Mouse (Mus musculus) kidney, postnatal 25 days (tissue): ENCODE data around the gene Notum.
A peak's percentile ranks its signal among the peaks of the same experiment; 100 is the strongest.

ENCODE experiments used
- DNase-seq, 2 experiments: peaks; one replicate each; pipeline ENCODE4 v3.0.0; 2021; ENCODE audit warnings: mixed read lengths in 2 of 2

Notum gene

DNA sequence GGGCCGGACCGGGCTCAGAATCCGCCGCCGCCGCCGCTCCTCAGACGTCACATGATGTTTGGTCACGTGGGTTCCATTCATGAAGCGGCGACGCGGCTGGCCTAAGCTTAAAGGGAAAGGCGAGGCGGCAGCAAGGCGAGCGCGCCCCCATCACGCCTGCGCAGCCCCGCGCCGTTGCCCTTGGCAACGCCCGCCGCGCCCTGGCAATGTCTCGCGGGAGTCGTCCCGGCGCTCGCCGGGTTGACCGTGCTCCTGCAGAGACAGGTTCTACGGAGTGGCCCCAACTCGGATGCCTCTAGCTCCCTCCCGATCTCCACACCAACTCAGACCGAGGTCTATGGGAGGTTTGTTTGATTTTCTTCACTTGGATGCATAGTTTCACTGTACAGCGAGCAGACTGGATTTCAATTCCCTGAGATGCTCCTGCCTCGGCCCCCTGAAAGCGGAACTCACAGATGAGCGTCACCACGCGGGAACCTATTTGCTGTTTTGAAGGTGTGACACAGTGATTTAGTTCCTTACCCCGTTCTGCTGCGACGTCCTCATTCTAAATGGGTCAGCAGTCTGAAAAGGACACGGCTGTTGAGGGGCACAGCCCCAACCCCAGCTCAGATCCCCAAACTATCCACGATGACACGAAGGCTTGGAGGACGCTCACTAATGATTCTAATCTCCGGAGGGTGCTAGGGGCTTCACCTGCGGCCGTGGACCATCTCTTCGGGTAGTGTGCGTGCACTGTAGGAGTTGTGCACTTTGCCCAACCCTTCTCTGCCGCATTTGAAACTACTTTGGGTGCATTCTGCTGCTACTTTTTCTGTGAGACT is 27.2 kb downstream of the Notum start, which contains the start of gene Mafg:
Gene Mafg, minus strand, starts transcription at position 81 of the 824 bp plus-strand sequence.
- peak; percentile 97 for DNase-seq

DNA sequence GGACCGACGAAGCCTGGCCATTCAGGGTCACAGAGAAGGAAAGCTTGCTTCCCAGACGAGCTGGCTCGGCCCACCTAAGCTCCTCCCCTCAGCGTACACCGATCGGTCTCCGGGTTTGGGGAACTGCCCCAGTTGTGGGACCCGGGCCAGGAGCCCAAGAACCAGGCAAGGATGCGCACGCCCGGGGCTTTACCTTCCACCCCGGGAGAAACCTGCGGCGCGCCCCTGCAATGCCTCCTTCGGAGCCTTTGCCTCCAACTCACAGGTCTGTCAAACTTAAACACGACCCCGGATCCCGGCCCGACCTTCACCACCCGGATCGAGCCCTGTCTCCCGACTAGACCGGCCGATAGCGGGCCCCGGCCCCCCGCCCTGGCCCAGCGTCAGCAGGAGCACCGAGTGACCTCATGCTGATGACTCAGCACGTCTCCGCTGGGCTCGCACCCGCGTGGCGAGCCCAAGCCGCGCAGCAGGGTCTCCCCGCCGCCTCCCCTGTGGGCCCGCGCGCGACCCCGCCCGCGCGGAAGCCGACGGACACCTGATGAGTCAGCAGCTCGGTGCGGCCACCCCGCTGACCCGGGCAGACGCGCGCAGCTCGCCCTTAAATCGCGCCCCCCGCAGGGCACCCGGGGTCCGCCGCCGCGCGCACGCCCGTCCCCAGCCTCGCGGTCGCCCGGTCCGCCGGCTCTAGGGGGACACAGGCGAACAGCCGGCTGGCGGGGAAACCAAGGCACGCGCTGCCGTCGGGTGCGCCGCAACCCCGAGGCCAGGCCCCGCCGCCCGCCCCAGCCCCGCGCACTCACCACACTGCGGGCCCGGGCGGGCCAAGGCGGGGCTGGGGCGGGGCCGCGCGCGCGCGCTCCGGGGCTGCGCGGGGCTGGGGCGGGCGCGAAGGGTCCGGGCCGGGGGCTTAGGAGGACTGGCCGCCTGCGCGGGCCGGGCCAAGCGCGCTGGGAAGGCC is 28.1 kb downstream of the Notum start:
- peak; percentile 87 to 94 for DNase-seq

DNA sequence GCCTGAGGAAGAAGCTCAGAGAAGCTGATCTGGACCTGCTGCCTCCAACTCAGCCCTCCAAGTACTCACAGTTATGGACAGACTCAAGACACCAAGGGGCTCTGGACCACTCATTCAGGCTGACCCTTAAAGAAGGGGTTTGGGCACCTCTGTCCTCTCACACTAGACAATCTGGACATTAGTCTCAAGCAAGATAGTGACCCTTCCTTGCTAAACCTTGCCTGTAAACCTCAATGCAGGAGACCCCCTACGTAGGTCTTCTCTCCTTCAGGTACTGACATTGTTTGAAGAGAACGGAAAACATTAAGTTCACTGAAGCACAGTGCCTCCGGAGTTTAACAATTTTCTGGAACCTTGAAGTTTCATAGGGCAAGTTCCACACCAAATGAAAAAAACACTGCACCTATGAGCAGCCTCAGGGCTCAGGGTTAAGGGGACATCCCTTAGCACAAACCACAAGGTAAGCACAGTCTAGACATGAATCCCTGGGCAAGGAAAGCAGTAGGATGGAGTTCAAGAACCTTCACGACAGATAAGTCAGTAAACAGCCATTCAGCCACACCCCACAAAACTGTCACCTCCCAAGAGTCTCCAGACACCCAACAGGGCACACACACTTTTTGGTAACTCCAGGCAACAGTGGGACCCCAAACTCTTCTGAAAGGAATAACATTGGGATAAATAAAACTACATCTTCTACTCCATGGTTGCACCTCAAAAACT is 29.1 kb downstream of the Notum start:
- DNase-seq, result peak in 1 of 2 experiments; percentile 48

DNA sequence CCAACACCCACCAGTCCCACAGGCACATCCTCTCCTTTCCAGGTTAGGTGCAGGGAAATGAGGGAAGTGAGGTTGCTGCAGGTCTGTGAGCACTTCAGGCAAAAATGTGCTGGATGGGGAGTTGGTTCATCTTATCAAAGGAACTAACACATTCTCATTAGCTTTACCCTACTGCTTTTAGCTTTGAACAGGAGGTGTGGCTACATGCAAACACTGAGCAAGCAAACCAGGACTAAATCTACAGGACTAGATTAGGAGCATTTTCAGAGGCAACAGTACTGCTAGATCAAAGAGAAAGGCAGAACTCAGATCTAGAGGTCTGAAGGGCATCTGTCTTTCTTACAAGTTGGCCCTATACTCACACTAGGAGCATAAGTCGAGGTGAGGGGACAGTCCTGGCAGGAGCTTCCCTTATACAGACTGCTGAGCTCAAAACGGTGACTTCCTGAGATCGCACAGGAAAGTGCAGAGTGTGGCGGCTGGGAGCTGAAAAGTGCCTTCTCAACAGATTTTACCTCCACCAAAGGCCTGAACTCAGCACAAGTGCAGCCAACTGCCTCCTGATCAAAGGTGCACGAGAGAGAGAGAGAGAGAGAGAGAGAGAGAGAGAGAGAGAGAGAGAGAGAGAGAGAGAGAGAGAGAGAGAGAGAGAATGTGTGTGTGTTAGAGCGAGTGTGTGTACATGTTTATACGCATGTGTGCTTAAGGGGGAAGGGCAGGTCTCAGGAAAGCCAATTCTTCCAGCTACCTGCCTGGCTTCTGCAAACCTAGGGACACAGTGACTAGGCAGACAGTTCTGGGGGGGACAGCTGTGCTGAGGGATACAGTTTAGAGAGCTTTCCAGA is 29.9 kb downstream of the Notum start:
- peak; percentile 65 to 90 for DNase-seq

DNA sequence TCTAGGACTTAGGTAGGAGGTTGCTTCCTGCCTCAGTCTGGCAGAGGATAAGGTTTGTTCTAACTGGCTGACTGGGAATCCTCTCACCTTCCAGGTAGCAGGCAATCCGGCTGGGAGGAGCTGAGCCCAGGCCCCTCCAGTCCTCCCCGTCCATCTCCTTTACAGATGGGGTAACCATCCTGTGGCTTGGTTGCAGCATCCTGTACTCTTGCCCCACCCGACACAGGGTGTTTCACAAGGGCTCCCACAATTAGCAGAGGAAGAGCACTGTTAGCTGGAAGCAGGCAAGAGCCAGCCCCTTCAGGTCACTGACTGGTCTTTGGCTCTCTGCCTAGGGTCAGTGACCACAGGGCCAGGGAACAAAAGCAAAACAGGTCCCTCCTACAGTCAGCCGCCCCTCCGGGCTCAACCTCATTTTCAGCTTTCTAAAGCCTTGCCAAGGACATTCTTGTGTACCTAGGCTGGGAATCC is 30.5 kb downstream of the Notum start:
- peak; percentile 79 to 94 for DNase-seq

DNA sequence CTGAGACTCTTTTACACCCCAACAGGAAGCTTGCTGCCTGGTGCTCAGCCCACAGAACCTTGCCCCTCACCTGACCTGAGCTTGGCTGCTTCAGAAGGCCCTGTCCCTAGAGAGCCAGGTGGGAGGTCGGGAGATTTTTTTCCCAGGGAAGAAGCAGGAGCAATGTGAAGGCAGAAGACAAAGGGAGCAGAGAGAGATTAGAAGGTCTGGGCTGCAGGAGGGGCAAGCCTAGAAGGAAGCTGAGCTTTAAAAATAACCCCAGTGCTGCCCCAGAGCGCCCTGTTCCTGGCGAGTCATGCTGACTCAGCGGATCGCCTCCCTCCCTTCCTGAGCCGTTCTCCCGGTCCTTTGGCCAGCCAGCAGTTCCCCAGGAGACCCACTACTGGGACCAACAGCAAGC is 31.1 kb downstream of the Notum start:
- peak; percentile 69 to 85 for DNase-seq

DNA sequence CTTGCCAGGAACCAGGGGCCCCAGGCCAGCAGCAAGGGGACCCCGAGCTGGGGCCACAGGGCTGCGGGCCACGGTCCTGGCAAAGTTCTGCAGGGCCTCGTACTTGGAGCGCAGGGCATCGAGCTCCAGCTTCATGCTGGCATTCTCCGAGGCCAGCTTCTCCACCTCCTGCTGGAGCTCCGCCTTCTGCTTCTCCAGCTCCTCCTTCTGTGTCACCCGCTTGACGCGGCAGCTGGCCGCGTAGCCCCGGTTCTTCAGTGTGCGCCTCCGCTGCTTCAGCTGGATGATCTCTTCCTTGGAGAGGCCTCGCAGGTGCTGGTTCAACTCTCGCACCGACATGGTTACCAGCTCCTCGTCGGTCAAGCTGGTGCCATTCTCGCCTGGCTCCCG is 31.6 kb downstream of the Notum start:
- peak; percentile 66 to 86 for DNase-seq

DNA sequence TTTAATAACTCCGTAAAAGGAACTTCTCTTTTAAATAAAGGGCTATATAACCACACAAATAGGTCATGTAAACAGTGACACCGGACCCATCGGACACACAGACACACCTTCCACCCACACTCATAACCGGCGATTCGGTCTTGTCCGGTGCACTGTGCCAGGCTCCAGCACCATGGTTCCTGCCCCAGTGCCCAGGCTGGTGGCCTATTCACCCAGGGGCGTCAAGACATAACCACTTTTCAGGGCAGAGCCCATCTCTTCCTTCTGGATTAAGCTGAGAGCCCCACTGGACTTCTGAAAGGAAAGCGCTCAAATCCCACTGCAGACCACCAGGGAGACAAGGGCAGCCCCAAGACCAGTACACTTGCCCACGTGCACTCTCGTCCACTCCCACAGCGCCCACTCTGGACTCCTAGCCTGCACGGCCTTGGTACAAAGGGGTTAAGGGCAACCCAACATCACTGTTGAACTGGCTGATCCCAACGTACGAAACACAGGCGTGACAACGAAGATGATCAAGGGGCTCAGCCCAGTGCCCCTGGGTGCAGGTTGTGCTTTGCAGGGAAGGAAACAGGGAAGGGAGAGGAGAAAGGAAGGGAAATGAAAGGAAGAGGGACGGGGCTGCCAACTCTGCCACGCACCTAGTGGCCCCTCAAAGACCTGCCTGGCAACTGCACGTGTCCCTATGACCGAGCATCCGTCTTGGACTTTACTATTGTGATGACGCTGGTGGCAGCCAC is 32.2 kb downstream of the Notum start:
- peak in 1 of 2 experiments; percentile 41 for DNase-seq

DNA sequence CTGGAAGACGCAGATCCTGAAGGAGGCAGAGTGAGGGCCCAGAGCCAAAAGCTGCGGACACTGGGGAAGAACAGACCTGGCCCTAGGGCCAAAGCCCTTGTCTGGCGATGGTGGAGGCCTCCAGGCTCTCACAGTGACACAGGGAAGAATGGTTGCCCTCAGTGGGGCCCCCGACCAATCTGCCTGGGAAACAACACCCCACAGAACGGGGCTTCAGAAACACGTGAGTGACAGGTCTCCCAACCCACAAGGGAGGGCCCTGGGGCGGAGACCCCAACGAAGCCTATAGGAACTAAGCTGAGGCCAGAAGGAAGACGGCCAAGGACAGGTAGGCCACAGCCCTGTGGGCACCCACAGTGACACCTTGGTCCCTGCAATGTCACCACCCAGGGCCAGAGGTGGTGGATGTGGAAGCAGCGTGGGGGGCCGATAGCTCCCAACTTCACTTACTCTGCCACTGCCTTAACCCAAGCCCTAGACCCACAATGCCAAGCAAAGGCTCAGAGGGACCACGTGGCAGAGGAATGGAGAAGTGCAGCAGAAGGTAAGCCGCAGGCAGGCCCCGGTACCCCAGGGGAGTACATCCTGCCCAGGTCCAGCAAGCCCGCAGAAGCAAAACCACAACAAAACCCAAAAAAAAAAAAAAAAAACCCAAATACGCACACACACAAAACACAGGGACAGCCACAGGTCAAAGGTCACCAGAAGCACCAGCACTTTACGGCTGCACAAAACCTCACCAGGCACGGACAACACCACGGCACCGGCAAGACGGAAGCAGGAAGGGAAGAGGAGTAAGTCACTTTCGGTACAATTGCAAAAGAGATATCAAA is 33.3 kb downstream of the Notum start:
- DNase-seq, result peak; percentile 40 to 68

DNA sequence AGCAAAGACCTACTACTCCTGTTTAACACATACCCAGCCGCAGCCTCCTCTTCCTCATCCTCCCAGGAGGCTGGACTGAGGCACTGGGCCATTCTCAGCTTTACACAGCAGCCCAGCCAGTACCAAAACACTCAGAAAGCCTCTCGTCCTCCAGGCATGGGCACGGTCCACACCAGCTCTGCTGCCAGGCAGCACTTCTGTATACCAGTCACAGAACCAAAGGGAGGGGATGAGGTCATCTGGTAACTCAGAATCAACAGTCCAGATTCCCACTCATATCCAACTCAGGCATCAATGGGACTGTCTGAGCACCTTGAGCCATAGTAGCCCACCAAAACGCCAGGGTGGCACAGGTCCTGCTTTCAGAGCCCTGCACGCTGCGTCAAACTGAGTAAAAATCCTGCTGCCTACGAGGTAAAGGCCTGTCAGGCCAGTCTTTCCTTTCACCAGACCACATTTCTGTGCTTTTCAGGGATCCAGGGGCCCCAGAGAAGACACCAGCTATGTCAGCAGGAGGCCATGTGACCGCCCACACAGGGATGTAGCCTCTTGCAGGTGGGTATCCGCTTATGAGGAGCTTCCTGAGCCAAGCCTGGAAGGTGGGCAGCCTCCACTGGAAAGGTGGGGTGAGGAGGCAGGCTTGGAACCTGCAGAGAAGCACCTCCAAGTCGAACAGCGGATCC is 34.0 kb downstream of the Notum start:
- no peak for DNase-seq

DNA sequence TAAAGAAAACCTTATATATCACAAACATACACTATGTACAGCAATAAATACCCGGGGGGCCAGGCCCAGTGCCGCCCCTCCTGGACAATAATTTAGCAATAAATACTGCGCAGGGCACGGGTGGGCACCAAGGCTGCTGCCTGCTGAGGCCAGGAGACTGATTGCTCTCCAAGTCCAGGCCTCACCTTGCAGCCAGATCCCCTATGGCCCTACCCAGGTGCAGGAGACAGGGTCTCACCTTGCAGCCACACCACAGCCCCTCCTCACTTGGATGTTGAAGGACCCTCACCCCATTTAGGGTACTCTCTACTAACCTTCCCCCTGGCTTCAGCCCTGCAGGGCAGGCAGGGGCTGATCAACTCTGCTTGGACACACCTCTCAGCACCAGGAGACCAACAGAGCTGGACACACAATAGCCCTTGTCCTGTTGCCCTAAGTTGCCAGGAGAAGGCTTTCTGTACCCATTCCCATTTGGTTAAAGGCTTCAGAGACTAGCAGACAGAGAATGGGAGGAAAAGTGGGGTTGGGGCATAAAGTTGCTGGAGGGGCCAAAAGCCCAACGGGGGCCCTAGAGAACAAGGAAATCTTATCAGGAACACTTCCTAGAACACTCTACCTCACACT is 35.7 kb downstream of the Notum start, which contains the start of gene Sirt7:
Gene Sirt7, minus strand, starts transcription at position 89 of the 624 bp plus-strand sequence.
- DNase-seq, result no peak

DNA sequence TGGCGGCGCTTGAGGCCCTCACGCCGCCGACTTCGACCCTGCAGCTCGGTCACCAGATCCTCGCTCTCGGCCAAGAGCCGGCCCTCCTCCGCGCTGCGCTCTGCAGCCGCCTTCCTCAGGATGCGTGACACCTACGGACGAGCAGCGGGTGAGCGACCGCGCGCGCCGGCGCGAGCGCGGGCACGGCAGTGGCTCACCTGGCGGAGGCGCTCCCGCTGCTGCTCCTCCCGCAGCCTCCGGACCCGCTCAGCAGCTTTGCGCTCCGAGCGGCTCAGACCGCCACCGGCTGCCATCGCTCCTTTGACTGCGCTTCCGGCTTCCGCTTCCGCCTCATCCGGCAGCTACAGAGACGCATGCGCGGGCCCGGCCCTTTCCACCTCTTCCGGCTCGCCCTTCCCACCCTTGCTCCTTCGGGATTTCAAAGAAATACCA is 36.3 kb downstream of the Notum start:
- peak; percentile 91 to 94 for DNase-seq

DNA sequence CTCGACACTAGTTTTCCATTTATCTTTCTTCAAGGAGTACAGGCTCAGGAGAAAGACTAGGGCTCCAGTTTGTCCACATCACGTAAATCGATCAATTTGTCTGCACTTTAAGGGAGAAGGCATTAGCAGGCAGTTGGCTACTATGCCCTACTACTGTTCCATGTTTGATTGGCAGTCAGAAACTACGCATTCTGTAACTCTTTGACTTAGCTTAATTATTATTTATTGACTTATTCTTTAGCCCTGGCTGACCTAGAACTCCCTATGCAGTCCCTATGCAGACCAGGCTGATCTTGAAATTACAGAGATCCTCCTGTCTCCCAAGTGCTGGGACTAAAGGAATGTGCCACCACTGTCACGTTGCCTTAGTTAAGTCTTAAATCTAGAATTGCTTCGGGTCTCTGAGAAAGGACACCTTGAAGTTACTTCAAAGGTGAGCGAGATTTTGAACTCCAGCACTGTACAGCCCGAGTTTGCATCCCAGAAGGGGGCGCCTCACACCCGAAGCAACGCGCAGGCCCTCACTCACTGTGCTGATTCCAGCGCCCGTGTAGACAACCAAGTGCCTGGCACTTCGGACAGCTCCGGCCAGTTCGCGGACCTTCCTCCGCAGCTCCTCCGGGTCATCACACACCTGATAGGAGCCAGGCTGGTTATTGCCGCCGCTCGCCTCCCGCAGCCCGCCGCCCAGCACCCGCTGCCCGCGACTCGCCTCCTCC is 36.9 kb downstream of the Notum start:
- DNase-seq, result peak; percentile 86

DNA sequence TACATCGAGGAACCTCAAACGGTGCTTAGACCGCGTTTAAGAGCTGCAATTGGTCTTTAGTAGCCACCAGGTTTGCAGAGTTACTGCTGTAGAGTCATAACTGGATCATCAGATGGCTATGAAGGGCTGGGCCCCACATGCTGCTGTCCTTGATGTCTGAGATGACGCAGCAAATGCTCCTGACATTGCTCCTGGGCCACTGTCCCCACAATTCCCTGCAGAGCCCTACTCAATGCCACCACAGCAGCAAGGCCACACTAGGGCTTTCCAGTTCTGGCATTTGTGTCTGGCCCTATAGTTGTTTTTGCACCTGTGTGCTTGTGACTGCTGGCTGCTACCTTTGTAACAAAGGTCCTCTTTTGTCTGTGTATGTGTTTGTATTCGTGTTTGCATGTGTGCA is 38.2 kb downstream of the Notum start:
- DNase-seq, result no peak

DNA sequence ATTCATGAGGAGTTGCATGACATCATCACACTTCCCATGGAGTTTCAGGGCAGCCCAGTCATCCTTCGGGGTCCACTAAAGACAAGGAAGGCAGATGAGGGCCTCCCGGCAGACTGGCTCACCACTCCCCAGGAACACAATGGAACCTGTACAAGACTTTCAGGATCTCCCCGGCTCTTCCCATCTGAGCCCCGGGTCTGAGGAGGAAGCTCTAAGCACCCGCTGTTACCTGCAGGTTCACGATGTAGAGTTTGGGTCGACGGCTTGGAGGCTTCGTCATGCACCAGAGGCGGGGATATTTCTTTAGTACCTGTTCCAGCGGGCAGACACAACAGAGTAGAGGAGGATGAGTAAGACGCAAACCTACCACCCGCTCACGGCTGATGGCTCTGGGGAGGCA is 40.8 kb downstream of the Notum start:
- DNase-seq, result peak in 1 of 2 experiments; percentile 35

DNA sequence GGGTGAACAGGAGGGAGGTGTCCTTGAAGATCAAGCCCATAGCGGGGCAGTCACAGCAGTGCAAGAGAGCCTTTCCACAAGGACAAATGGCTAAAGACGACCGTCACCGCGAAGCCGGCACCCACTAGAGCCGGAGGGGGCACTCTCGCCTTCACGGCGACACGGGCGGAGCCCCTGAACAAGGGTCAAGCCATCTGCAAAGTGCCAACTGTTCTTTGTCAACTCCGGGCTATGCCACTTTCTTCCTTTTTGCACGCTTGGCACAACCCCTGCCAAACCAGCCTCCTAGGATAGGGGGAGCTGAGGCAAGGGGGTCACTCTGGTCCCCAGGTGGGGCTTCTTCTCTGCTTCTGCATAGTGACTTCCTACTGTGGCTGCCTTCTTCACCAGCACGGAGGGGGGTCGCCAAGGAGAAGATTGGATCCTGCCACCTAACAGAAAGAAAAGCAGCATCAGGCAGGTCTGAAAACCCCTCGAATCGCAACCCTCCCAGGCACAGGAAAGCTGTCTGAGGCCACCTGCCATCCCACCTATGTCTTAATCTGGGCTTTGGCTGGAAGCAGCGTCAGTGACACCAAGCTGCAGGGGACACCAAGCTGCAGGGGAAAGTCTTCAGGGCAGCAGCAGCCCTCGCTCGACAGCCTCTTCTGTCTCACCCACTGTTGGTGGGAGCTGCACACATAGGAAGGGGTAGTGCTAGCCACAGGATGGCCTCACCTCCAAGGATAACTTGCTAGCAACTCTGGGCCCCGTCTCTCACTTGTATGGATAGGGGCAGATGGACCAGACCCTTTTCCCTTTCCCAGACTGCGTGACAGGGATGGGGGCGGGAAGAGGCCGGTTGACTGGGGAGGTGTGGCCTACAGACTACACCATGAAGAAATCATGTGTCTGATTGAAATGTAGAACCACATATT is 42.1 kb downstream of the Notum start:
- DNase-seq, result peak in 1 of 2 experiments; percentile 49
